9 mouse cellular contexts compared by ENCODE assay signal in the genomic region with DNA sequence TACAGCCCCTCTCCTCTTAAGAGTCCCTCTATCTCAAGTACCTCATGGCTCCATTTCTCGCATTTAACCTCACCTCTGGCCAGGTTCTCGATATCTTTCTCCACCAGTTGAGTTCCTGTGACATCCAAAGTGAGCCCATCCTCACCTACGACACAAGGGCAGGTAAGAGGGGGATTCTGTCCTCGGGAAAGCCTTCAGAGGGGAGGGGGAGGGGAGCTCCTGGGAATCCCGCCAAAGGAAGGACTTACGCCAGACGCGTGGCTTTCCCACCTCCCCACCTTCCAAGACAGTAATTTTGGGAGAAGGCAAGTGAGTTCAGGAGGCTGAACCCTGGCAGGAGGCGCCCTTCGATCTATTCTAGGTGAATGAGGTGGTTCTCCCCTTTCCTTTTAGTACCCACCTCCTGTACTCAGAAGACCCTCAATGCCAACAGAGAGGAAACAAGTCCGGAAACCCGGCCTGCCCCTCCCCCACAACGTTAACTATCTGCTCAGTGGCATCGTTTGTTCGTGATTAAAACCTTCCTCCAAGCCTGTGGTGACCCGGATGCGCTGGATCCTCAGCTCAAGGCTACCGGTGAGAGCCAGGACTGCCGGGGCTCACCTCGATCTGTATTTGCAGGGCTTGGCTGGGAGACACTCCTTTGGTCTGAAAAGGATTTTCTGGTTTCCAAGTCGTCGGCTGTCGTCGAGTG. TPM values are rescaled to one million over a fixed set of nuclear protein-coding genes. Genes with fewer than 3 reads are reported as not detected.
DNase-seq lines count a peak whose midpoint lies in the region; ATAC-seq lines count a peak whose summit lies in the region.
"Had no signal": no experiment of that assay in that cellular context is flagged by ENCODE, and none has a peak within 500 bp of the region (broad histone marks: within the 10 kb centered on the region; RNA-seq: fewer than 3 reads in every experiment).

No protein-coding gene starts in this region.

- WGBS in liver, embryonic 11.5 days, result 3% methylated on average over 24 of the region's 24 CpGs
- WGBS in embryonic facial prominence, embryonic 13.5 days, result 1% methylated on average over 24 of the region's 24 CpGs
- WGBS in heart, embryonic 16.5 days, result 1% methylated on average over 24 of the region's 24 CpGs
- WGBS in midbrain, embryonic 15.5 days, result 2% methylated on average over 24 of the region's 24 CpGs

- no peak overlapping the region for H3K9ac ChIP-seq in liver, embryonic 11.5 days (ENCODE audit: low read depth, low read length)
- H3K9ac ChIP-seq in embryonic facial prominence, embryonic 13.5 days, result no peak overlapping the region
- no peak overlapping the region for H3K9ac ChIP-seq in heart, embryonic 16.5 days (ENCODE audit: low read length)
- no peak overlapping the region for H3K9ac ChIP-seq in midbrain, embryonic 15.5 days

- no peak overlapping the region; the same call in 1 of the 2 replicates for H3K4me2 ChIP-seq in liver, embryonic 11.5 days
- peak overlapping the region; percentile 47 for H3K4me2 ChIP-seq in embryonic facial prominence, embryonic 13.5 days
- H3K4me2 ChIP-seq in heart, embryonic 16.5 days (ENCODE audit: low read depth, low read length), result no peak overlapping the region
- peak overlapping the region; percentile 19; the same call in 1 of the 2 replicates for H3K4me2 ChIP-seq in midbrain, embryonic 15.5 days

- 0 out of 2 replicates have a peak overlapping the region, but pooled peaks have one; percentile 10 for H3K4me3 ChIP-seq in liver, embryonic 11.5 days (ENCODE audit: low read depth, low read length)
- peak overlapping the region; percentile 25; the same call in 1 of the 2 replicates for H3K4me3 ChIP-seq in embryonic facial prominence, embryonic 13.5 days
- peak overlapping the region; percentile 36 for H3K4me3 ChIP-seq in heart, embryonic 16.5 days (ENCODE audit: low read length)
- H3K4me3 ChIP-seq in midbrain, embryonic 15.5 days, result peak overlapping the region; percentile 8; the same call in 1 of the 2 replicates

- H3K4me1 ChIP-seq in liver, embryonic 11.5 days (replicated peaks; ENCODE audit: control insufficient read depth, insufficient read depth, low read length), result peaks cover 13% of the 10 kb centered on the region; the same call in 1 of the 2 replicates
- H3K4me1 ChIP-seq in embryonic facial prominence, embryonic 13.5 days, result peaks cover 75% of the 10 kb centered on the region
- H3K4me1 ChIP-seq in heart, embryonic 16.5 days (ENCODE audit: control insufficient read depth, insufficient read depth, low read length), result peaks cover 34% of the 10 kb centered on the region
- H3K4me1 ChIP-seq in midbrain, embryonic 15.5 days, result peaks cover 71% of the 10 kb centered on the region

- no peaks in the 10 kb centered on the region for H3K36me3 ChIP-seq in liver, embryonic 11.5 days (ENCODE audit: control insufficient read depth, insufficient read depth, low read length)
- H3K36me3 ChIP-seq in embryonic facial prominence, embryonic 13.5 days, result no peaks in the 10 kb centered on the region
- no peaks in the 10 kb centered on the region for H3K36me3 ChIP-seq in heart, embryonic 16.5 days (ENCODE audit: control insufficient read depth, insufficient read depth)
- H3K36me3 ChIP-seq in midbrain, embryonic 15.5 days (replicated peaks), result no peaks in the 10 kb centered on the region

- H3K27ac ChIP-seq in liver, embryonic 11.5 days (ENCODE audit: low read depth, low read length), result no peak overlapping the region
- H3K27ac ChIP-seq in embryonic facial prominence, embryonic 13.5 days, result no peak overlapping the region
- H3K27ac ChIP-seq in heart, embryonic 16.5 days (ENCODE audit: low read length), result no peak overlapping the region
- no peak overlapping the region for H3K27ac ChIP-seq in midbrain, embryonic 15.5 days

- no peaks in the 10 kb centered on the region for H3K9me3 ChIP-seq in liver, embryonic 11.5 days (ENCODE audit: control insufficient read depth, low read length)
- H3K9me3 ChIP-seq in embryonic facial prominence, embryonic 13.5 days, result no peaks in the 10 kb centered on the region
- H3K9me3 ChIP-seq in heart, embryonic 16.5 days (replicated peaks; ENCODE audit: control insufficient read depth, low read length), result no peaks in the 10 kb centered on the region
- H3K9me3 ChIP-seq in midbrain, embryonic 15.5 days, result no peaks in the 10 kb centered on the region

- H3K27me3 ChIP-seq in liver, embryonic 11.5 days (replicated peaks; ENCODE audit: control insufficient read depth, insufficient read depth, low read length), result peaks cover 99% of the 10 kb centered on the region
- peaks cover 100% of the 10 kb centered on the region for H3K27me3 ChIP-seq in embryonic facial prominence, embryonic 13.5 days
- peaks cover 94% of the 10 kb centered on the region for H3K27me3 ChIP-seq in heart, embryonic 16.5 days (ENCODE audit: control insufficient read depth, insufficient read depth, low read length)
- peaks cover 98% of the 10 kb centered on the region for H3K27me3 ChIP-seq in midbrain, embryonic 15.5 days (replicated peaks)

- no peak for ATAC-seq in liver, embryonic 11.5 days (replicated peaks; ENCODE audit: low FRiP score)
- no peak for ATAC-seq in embryonic facial prominence, embryonic 13.5 days (ENCODE audit: insufficient number of reproducible peaks, insufficient read depth, low FRiP score, low TSS enrichment, low read depth)
- ATAC-seq in heart, embryonic 16.5 days (replicated peaks; ENCODE audit: extremely low read depth, insufficient read depth, low FRiP score), result no peak
- no peak for ATAC-seq in midbrain, embryonic 15.5 days (replicated peaks)

- DNase-seq in liver, embryonic 11.5 days (ENCODE audit: low spot score), result no peak
- no peak for DNase-seq in liver
- DNase-seq in urinary bladder, adult 2 months (ENCODE audit: low spot score), result no peak
- no peak for DNase-seq in lung, postnatal 4 days

RNA-seq across cellular contexts. Expression of gene Skor1, which starts 7.0 kb away (rescaled TPM):
- not detected in 2 replicates for polyA plus RNA-seq in liver, embryonic 11.5 days (2014; fragmentation: Nextera tagmentation; extraction: Ambion mirVana)
- 0.58 TPM in 1 of 2 replicates, not detected in the other for polyA plus RNA-seq in embryonic facial prominence, embryonic 13.5 days (2015; fragmentation: Nextera tagmentation; extraction: Ambion mirVana)
- not detected in 2 replicates for polyA plus RNA-seq in heart, embryonic 16.5 days (2015; fragmentation: Nextera tagmentation; extraction: Ambion mirVana)
- 1.6 and 1.9 TPM in 2 replicates for polyA plus RNA-seq in midbrain, embryonic 15.5 days (2015; fragmentation: Nextera tagmentation; extraction: Ambion mirVana)
- 0.06 and 0.07 TPM in 2 replicates for polyA plus RNA-seq in urinary bladder, adult 2 months (2012; rRNA removed)
- polyA plus RNA-seq: liver, adult 2 months; stomach, embryonic 16.5 days had no signal

Comparison
In these comparisons a context has a peak if more than half of its experiments do, and no peak if none do; other contexts are left out.
1. H3K4me2 ChIP-seq: peak in embryonic facial prominence, embryonic 13.5 days (single experiment) and midbrain, embryonic 15.5 days (single experiment); none in liver, embryonic 11.5 days (single experiment) and heart, embryonic 16.5 days (single experiment).
2. Peak in every context shown above with its lines, with median percentiles within 50 percentile points of each other: H3K4me3 ChIP-seq.